Mouse (Mus musculus) urinary bladder, adult 2 months (tissue): Measurements from ENCODE around the gene Taf12. TPM values are rescaled to one million over a fixed set of nuclear protein-coding genes. Genes with fewer than 3 reads are reported as not detected.
A peak's percentile ranks its signal among the peaks of the same experiment; 100 is the strongest.

ENCODE experiments used
- DNase-seq: peaks from one replicate; pipeline ENCODE4 v3.0.0; 2022; ENCODE audit warnings: low spot score
- polyA plus RNA-seq: library from polyadenylated mRNA; depleted of rRNA; stranded (reverse); fragments of >200 nt; gene quantifications from 2 replicates; pipeline ENCODE4 v1.2.3, GENCODE M21; 2012; rRNA removed

The Taf12 gene
- polyA plus RNA-seq, result 19.4 and 23.4 TPM in 2 replicates

GRCm38 (mm10) chr4:132274156-132274862, at the start of gene Taf12:
Gene Taf12 (plus strand): TSS chr4:132274375.
- DNase-seq, result peak; percentile 86

DNA sequence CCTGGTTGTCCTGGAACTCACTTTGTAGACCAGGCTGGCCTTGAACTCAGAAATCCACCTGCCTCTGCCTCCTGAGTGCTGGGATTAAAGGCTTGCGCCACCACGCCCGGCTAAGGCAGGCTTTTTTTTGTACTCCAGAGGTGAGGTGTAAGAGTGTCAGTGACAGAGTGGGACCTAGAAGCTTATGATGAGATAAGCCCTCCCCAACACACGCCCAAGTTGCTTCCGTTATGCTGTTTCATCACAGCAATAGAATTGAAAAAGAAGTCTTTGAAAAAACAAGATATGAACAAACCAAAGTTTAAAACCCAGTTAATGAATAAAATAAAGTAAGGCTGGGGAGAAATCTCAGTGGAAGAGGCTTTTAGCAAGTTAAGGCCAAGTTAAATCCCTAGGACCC, 43.8 kb upstream of the Taf12 start:
- DNase-seq, result no peak

GRCm38 (mm10) chr4:132234710-132235109, 39.5 kb upstream of the Taf12 start:
- no peak for DNase-seq

GRCm38 (mm10) chr4:132238356-132238755, 35.8 kb upstream of the Taf12 start:
- DNase-seq, result no peak

- DNase-seq, result no peak
Observed at GRCm38 (mm10) chr4:132240367-132240766, 33.8 kb upstream of the Taf12 start.

DNA sequence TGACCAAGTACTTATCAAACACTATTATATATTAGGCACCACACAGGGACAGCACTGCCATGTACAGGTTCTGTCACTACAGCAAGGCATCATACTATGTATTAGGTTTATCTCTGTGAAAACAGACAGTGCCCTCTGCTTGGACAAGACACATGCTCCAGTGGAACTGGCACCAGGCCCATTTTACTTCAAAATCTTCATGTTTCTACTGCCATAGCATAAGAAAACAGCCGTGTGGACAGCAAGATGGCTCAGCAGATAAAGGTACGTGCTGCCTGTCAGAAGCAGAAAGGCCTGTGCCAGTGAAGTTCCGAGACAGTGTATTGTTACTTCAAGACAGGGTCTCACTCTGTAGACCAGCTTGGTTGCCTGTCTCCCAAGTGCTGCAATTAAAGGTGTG, 33.0 kb upstream of the Taf12 start:
- DNase-seq, result no peak

DNA sequence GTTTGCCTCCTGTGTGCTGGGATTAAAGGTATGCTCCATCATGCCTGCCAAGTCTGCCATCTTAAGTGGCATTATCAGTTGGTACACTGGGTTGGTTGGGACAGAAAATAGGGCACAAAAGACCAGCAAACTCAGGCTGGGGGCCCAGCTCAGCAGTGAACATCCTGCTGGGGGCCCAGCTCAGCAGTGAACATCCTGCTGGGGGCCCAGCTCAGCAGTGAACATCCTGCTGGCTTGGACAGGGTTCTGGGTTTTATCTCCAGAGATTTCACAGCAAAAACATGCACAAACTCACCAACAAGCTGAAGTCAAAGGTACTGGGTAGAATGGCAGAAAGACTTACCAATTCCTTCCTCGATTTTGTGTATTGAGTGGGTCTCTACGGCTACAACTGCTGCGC, 28.5 kb upstream of the Taf12 start:
- DNase-seq, result no peak

GRCm38 (mm10) chr4:132247451-132247997, 26.7 kb upstream of the Taf12 start:
- DNase-seq, result no peak

DNA sequence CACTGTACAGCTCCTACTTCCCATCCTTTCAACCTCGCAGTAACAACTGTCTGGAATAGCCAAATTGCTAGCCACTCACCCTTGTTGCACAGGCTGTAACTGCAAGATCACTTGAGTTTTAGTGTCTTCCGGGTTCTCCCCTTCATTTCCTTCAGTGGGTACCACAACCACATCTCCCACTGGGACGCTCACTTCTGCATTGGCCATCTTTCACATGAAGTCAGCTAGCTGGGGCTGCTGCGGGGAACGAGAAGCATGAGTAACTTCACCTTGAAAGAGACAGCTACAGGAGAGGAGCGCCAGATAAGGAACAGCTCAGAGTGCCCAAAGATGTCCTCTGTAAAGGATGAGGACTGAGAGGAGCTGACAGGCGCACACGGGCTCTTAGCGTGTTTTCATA, 22.6 kb upstream of the Taf12 start:
- DNase-seq, result no peak

DNA sequence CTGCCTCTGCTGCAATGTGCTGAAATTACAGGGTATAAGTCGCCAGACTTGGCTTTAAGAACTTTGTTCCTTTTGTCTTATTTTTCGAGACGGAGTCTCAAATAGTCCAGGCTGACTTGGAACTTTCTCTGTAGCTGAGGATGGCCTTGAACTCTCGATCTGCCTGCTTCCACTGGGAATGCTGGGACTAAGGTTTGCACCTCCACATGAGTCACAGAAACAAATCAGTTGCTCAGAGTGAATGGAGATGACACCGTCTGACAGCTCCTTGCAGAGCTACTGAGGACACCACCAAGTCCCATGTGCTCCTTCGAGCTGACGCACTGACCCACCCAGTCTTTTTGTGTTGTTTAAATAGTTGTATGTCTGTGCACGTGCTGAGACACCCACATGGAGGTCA, 21.0 kb upstream of the Taf12 start:
- no peak for DNase-seq

DNA sequence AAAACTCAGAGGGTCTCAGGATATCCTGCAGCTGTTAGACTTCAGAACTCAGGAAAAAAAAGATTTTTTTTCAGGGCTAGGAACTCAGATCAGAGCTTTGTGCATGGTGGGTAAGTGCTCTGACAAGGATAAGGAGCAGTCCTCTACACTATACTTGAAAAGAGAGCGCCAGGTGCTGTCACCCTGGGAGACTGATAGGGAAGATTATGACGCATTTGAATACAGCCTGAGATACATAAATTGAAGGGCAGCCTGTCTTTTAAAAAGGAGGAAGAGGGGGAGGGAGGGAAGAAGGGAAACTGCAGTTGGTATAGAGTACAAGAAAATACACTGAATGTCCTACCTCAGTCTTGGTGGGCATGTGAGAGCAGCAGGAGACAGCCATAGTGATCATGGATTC, 20.6 kb upstream of the Taf12 start:
- DNase-seq, result no peak

DNA sequence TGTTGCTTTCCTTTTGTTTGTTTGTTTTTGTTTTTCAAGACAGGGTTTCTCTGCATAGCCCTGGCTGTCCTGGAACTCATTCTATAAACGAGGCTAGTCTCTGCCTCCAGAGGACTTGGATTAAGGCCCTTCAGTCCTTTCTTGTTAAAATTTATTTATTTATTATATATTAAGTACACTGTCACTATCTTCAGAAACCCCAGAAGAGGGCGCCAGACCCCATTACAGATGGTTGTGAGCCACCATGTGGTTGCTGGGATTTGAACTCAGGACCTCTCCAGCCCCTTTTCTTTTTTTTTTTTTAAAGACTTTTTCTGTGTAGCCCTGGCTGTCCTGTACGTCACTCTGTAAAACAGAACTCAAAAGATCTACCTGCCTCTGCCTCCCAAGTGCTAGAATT, 19.2 kb upstream of the Taf12 start:
- no peak for DNase-seq

DNA sequence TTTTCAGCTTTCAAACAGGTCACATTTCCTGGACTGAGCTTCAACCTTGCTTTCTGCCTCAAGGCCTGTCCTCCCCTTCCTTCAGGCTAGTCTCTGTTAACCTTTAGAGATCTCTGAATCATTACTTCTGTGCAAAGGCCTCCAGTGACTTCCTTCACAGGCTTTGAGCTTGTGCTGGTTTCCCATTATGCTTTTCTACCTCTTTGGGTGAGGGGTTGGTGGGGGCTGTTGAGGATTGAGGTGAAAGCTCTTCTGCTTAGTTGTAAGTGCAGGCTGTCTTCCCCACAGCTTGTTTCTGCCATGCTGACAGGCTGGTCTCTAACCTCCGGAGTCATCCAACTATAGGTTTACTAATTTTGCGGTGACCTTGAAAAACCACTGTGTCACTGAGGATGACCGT, 17.8 kb upstream of the Taf12 start:
- DNase-seq, result no peak

GRCm38 (mm10) chr4:132259248-132259647, 14.9 kb upstream of the Taf12 start:
- no peak for DNase-seq

GRCm38 (mm10) chr4:132260404-132261379, 13.5 kb upstream of the Taf12 start:
- peak; percentile 58 for DNase-seq

- DNase-seq, result peak; percentile 68
Observed at GRCm38 (mm10) chr4:132261514-132262357, 12.4 kb upstream of the Taf12 start, which contains the start of gene Gmeb1. Gene Gmeb1 (minus strand): TSS chr4:132261602.

DNA sequence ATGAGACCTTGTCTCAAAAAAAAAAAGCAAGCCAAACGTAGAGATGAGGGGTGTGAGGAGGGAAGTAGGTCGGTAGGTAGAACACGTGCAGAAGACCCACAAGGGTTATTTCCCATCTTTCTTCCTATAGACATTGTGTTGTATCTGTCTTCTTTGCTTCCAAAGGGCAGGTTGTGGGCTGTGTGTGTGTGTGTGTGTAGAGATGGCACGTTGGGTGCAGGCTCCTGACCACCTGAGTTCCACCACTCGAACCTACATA, 11.9 kb upstream of the Taf12 start:
- no peak for DNase-seq

DNA sequence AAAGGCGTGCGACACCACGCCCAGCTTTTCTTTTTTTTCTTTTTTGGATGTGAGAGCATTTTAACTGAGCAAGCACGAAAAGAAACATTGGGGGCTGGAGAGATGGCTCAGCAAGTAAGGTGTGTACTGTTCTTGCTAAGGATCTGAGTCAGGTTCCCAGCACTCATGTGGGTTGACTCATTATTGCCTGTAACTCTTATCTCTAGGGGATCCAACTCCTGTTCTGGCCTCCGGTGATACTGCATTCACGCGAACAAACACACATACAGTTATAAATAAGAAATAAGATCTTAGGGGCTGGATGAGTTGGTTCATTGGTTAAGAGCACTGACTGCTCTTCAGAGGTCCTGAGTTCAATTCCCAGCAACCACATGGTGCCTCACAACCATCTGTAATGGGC, 10.9 kb upstream of the Taf12 start:
- DNase-seq, result no peak

DNA sequence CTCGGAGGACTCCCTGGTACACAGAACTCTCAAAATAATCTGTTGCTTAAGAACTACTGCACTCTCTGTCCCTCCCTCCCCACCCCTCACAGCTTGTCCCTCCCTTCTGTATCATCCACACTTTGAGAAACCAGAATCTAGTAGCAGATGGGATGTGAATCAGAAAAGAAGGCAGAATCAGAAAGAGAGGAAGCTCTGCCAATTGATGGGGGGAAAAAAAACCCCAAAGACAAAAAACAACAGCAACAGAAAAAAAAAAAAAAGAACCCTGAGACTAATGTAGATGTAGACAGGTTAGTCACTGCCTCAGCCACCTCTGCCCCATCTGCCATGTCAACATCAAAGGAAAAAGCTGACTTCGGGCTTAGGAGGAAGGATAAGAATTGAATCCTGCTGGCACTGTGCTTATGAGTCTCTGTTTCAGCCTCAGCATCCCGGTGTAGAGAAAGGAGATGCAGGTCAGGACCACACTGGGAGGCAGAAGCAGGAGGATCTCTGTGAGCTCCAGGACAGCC, 7.3 kb upstream of the Taf12 start:
- no peak for DNase-seq

DNA sequence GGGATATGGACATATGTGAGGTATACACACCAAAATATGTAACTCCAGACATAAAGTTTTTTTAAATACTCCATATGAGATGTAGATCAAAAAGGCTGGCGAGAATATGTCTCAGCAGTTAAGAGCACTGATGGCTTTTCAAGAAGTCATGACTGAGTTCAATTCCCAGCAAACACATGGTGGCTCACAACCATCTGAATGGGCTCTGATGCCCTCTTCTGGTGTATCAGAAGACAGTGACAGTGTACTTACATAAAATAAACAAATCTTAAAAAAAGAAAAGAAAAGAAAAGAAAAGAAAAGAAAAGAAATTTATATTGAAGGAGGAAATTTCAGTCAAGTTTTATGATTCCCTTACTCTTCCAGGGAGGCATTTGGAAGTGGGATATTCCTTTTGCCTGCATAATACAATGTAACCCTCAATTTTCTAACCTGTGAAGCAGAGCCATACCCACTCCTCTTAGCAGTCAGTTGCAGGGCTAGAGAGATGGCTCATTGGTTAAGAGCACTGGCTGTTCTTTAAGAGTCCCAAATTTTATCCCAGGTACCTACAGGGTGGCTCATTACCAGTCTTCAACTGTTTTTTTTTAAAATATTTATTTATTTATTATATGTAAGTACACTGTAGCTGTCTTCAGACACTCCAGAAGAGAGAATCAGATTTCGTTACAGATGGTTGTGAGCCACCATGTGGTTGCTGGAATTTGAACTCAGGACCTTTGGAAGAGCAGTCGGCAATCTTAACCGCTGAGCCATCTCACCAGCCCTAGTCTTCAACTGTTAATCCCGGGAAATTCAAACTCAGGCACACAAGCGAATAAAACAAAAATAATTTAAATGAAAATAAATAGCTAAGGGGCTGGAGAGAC, 5.1 kb upstream of the Taf12 start:
- DNase-seq, result no peak
